Mouse (Mus musculus): ENCODE results near the gene Cdkl3.

Gene Cdkl3

GRCm38 (mm10) chr11:52003772-52004528 is at the start of gene Cdkl3:
Gene Cdkl3, plus strand, starts transcription at chr11:52004221.
- peak; percentile 87 for DNase-seq

- DNase-seq, result no peak
These were observed 47.9 kb upstream of the Cdkl3 start for GRCm38 (mm10) chr11:51956112-51956511.

GRCm38 (mm10) chr11:51957760-51958159 is 46.3 kb upstream of the Cdkl3 start:
- no peak for DNase-seq

- DNase-seq, result no peak
These were observed 44.5 kb upstream of the Cdkl3 start for GRCm38 (mm10) chr11:51959511-51959910.

- DNase-seq, result no peak
These were observed 44.0 kb upstream of the Cdkl3 start for GRCm38 (mm10) chr11:51960061-51960460.

GRCm38 (mm10) chr11:51960967-51961471 is 43.0 kb upstream of the Cdkl3 start:
- DNase-seq, result no peak

- no peak for DNase-seq
These were observed 42.3 kb upstream of the Cdkl3 start for GRCm38 (mm10) chr11:51961761-51962160.

- no peak for DNase-seq
These were observed 41.7 kb upstream of the Cdkl3 start for GRCm38 (mm10) chr11:51962277-51962676.

GRCm38 (mm10) chr11:51966651-51967050 is 37.4 kb upstream of the Cdkl3 start:
- DNase-seq, result no peak

- peak; percentile 96 for DNase-seq
These were observed 36.3 kb upstream of the Cdkl3 start, which contains the start of gene Cdkn2aipnl for GRCm38 (mm10) chr11:51967443-51968401. Gene Cdkn2aipnl, plus strand, starts transcription at chr11:51967661.

- no peak for DNase-seq
These were observed 35.1 kb upstream of the Cdkl3 start for GRCm38 (mm10) chr11:51968896-51969295.

- DNase-seq, result no peak
These were observed 34.5 kb upstream of the Cdkl3 start for GRCm38 (mm10) chr11:51969511-51969910.

GRCm38 (mm10) chr11:51971644-51972043 is 32.4 kb upstream of the Cdkl3 start:
- no peak for DNase-seq

- peak; percentile 35 for DNase-seq
These were observed 4.3 kb upstream of the Cdkl3 start for GRCm38 (mm10) chr11:51999611-52000289.

- peak; percentile 92 for DNase-seq
These were observed 3.6 kb upstream of the Cdkl3 start, which contains the start of gene Ube2b for GRCm38 (mm10) chr11:52000290-52000962. Gene Ube2b, minus strand, starts transcription at chr11:52000762.

GRCm38 (mm10) chr11:52001341-52001740 is 2.7 kb upstream of the Cdkl3 start:
- no peak for DNase-seq

GRCm38 (mm10) chr11:52001861-52002260 is 2.2 kb upstream of the Cdkl3 start:
- no peak for DNase-seq

- DNase-seq, result no peak
These were observed 1.0 kb upstream of the Cdkl3 start for GRCm38 (mm10) chr11:52002842-52003504.

- DNase-seq, result no peak
These were observed 583 bp upstream of the Cdkl3 start for GRCm38 (mm10) chr11:52003505-52003771.

- no peak for DNase-seq
These were observed 1.6 kb downstream of the Cdkl3 start for GRCm38 (mm10) chr11:52005586-52005985.

- DNase-seq, result no peak
These were observed 7.0 kb downstream of the Cdkl3 start for GRCm38 (mm10) chr11:52011011-52011410.

GRCm38 (mm10) chr11:52011541-52011940 is 7.5 kb downstream of the Cdkl3 start:
- DNase-seq, result no peak
